Mouse (Mus musculus) testis, postnatal 10 days (tissue): Measurements from ENCODE around the gene Pla2g4d.
"Not testable (repeated sequence)": the region's sequence is repeated elsewhere in the genome, so short reads cannot be mapped to it uniquely, and the experiment has no call there.

ENCODE experiments used
- DNase-seq: peaks from one replicate; pipeline ENCODE4 v3.0.0; 2021; ENCODE audit warnings: low spot score

The Pla2g4d gene

GRCm38 (mm10) chr2:120256259-120256658, 32.7 kb downstream of the Pla2g4d start:
- DNase-seq = no peak

- DNase-seq = no peak
Measured at GRCm38 (mm10) chr2:120252644-120253043, 36.4 kb downstream of the Pla2g4d start.

- DNase-seq = no peak
Measured at GRCm38 (mm10) chr2:120245421-120246016, 43.5 kb downstream of the Pla2g4d start.

- no peak for DNase-seq
Measured at GRCm38 (mm10) chr2:120244679-120245420, 44.1 kb downstream of the Pla2g4d start, which contains the start of gene Pla2g4e. Pla2g4e (minus strand) TSS chr2:120245335.

GRCm38 (mm10) chr2:120243995-120244394, 45.0 kb downstream of the Pla2g4d start:
- no peak for DNase-seq

- no peak for DNase-seq
Measured at GRCm38 (mm10) chr2:120242791-120243467, 46.1 kb downstream of the Pla2g4d start.

- DNase-seq = not testable (repeated sequence)
Measured at GRCm38 (mm10) chr2:120238733-120239132, 50.3 kb downstream of the Pla2g4d start.

- no peak for DNase-seq
Measured at GRCm38 (mm10) chr2:120237784-120238183, 51.2 kb downstream of the Pla2g4d start.

- DNase-seq = no peak
Measured at GRCm38 (mm10) chr2:120235947-120236640, 52.9 kb downstream of the Pla2g4d start.

GRCm38 (mm10) chr2:120235381-120235780, 53.6 kb downstream of the Pla2g4d start:
- no peak for DNase-seq

GRCm38 (mm10) chr2:120231642-120232041, 57.4 kb downstream of the Pla2g4d start:
- DNase-seq = no peak
